Mouse (Mus musculus) liver, embryonic 14.5 days (tissue): ENCODE measurements around the gene Sdhaf3.

ENCODE experiments used
- CTCF ChIP-seq: IDR thresholded peaks from 2 replicates; pipeline ENCODE4 v1.5.1; 2016; ENCODE audit warnings: antibody characterized with exemption, low read depth, control low read depth
- EP300 ChIP-seq: IDR thresholded peaks from 2 replicates; pipeline ENCODE4 v1.6.1; 2016; ENCODE audit warnings: antibody characterized with exemption, low read depth

- TF ChIP-seq CTCF (no peak), EP300 (no peak)
Measured at GRCm38 (mm10) chr6:6925264-6925663, 30.5 kb upstream of the Sdhaf3 start.
